Mouse (Mus musculus): ENCODE data around the gene Fam207a.

The Fam207a gene

DNA sequence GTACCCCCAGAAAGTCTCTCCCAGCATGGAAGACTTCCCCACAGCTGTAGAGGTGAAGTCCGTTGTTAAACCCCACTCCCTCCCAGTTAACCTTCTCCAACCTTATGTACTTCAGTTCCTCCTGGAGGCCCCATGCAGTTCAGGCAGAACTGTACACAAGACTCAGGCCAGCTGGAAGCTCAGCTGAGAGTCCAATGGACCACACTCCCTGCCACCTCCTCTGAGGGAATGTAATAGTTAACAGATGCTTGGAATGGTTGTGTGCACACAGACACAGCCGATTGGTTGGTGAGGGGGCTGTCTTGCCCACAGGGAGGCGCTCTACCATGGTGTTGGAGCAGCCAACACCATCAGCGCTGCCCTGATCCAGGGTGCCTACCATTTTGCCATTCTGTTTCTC, 73.3 kb downstream of the Fam207a start:
- Histone ChIP-seq H3K36me3 (ENCODE audit: control insufficient read depth, insufficient read depth, low read length, poor library complexity, severe bottlenecking) (no peaks in the 10 kb centered on the region), H3K27me3 (ENCODE audit: control insufficient read depth, insufficient read depth, low read length, poor library complexity, severe bottlenecking) (no peaks in the 10 kb centered on the region)
- no peak for DNase-seq (ENCODE audit: low read depth, low spot score)

DNA sequence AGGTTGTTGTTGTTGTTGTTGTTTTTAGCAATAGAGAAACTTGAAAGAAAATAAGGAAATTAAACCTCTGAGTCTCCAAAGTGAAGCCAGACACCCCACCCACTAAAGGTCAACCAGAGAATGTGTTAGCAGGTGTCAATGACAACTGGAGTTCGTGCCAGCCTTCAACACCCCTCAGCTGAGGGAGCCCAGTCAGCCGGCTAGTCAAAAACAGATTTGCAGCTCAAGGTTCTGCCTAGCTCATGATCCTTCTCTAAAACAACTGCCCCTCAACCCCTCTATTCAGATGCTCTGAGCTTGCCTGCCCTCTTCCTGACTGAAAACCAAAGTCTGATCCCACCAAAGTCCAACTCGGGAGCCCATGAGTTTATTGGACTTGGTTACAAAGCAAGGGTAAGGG, 73.8 kb downstream of the Fam207a start:
- no peak for DNase-seq (ENCODE audit: low read depth, low spot score)
- Histone ChIP-seq H3K27me3 (ENCODE audit: control insufficient read depth, insufficient read depth, low read length, poor library complexity, severe bottlenecking) (no peaks in the 10 kb centered on the region), H3K36me3 (ENCODE audit: control insufficient read depth, insufficient read depth, low read length, poor library complexity, severe bottlenecking) (no peaks in the 10 kb centered on the region)

DNA sequence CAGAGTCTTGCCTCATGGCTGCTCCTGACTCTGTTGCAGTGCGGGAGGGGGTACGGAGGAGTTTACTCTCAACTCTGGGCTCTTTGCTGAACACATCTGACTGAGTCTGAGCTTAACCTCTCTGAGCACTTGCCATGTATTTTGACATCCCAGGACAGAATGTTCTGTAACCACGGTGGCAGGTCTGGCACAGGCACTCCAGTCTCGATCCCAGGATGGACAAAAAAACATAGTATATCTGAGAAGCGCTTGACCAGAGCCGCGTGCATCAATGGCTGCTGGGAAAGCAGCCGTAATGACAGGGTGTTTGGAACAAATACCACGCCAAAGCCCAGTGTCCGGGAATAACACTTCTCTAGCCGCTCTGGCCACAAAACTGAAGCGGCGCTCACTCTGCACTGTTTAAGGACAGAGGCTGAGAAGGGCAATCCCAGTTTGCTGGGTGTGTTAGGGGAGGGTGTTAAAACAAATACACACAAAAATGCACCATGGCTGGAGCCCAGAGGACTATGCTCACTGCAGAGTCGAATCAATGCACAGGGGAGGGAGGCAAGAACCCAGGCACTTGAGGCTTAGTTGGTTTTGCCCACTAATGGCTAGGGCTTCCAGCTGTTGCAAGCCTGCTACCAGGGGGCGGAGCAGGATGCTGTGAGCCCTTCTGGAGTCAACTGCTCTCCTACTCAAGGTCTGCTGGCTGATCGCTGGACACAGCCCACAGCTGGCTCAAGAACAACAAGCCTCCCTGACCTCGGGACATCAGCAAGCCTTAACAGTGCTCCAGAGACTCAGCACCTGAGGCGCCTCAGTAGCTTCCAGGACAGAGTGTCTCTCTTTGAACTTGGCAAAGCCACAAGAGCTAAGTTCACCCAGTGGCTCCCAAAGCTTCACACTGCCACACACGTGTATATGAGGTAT, 74.5 kb downstream of the Fam207a start:
- H3K27me3 ChIP-seq (ENCODE audit: control insufficient read depth, insufficient read depth, low read length, poor library complexity, severe bottlenecking) = no peaks in the 10 kb centered on the region
- no peaks in the 10 kb centered on the region for H3K36me3 ChIP-seq (ENCODE audit: control insufficient read depth, insufficient read depth, low read length, poor library complexity, severe bottlenecking)
- DNase-seq (ENCODE audit: low read depth, low spot score) = no peak

DNA sequence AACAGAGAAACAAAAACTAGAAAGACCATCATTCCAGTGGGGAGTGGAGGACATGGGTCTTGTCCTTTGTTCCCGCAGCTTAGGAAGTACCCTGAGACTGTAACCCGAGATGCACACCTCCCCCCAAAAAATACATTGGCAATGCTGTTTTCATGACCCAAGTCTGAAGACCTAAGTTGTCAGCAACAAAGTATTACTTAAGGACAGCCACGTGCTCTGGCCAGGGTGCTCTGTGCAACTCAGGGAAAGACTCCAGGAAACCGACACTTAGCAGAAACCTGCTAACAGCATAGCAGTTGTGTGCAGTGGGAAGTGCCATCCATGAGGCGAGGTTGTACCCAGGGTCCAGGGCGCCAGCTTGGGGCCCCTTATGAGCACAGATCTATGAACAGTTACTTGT, 75.3 kb downstream of the Fam207a start:
- no peaks in the 10 kb centered on the region for H3K27me3 ChIP-seq (ENCODE audit: control insufficient read depth, insufficient read depth, low read length, poor library complexity, severe bottlenecking)
- H3K36me3 ChIP-seq (ENCODE audit: control insufficient read depth, insufficient read depth, low read length, poor library complexity, severe bottlenecking) = no peaks in the 10 kb centered on the region
- DNase-seq (ENCODE audit: low read depth, low spot score) = no peak

DNA sequence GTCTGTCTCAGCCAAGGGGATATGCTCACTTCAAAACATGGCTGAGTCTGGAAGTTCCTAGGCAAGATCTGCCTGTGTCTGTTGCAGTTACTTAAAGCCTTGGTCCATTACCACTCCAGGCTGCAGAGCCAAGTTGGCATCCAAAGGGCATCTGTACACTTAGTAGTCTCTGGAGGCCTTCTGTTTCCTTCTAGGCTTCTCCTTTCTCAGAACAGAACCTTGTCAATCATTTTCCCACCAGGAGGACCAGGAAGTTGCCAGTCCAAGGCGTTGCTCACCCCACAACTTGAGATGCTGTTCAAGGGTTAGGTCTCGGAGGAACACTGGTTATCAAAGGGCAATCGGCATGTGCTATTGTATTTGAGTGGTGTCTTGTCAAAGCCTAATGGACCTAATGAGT, 76.6 kb downstream of the Fam207a start:
- no peaks in the 10 kb centered on the region for H3K36me3 ChIP-seq (ENCODE audit: control insufficient read depth, insufficient read depth, low read length, poor library complexity, severe bottlenecking)
- DNase-seq (ENCODE audit: low read depth, low spot score) = no peak

DNA sequence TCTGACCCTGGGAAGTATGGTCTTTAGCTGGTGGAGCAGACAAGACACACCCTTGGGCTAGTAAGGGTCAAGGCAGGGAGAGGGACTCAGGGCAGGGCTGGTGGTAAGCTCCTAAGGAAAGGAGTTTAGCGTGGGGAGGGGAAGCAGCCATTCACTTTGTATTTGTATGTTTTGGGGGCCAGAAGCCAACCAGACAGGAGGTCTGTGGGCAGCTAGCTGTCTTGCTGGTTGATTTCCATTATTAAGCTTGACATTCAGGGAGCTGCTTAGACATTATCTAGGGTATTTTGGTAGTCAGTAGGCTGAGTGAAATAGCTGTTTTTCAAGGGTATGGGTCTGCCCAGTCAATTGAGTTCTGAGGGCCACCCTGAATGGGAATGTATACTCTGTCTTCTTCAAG, 77.6 kb downstream of the Fam207a start:
- no peaks in the 10 kb centered on the region for H3K36me3 ChIP-seq (ENCODE audit: control insufficient read depth, insufficient read depth, low read length, poor library complexity, severe bottlenecking)
- DNase-seq (ENCODE audit: low read depth, low spot score) = no peak
- no peaks in the 10 kb centered on the region for H3K27me3 ChIP-seq (ENCODE audit: control insufficient read depth, insufficient read depth, low read length, poor library complexity, severe bottlenecking)

More for the DNA sequence above, 76.6 kb downstream of the Fam207a start:
- no peaks in the 10 kb centered on the region for H3K27me3 ChIP-seq (ENCODE audit: control insufficient read depth, insufficient read depth, low read length, poor library complexity, severe bottlenecking)
